Mouse (Mus musculus) MEL (cell line): ENCODE measurements around the gene Nkx2-2. TPM values are rescaled to one million over a fixed set of nuclear protein-coding genes. Genes with fewer than 3 reads are reported as not detected.

Source experiments
- DNase-seq: peaks from one replicate; pipeline ENCODE4 v3.0.0; 2011; ENCODE audit warnings: low read depth, low spot score
- H3K27ac ChIP-seq: 2 replicates; pipeline ENCODE4 v1.5.1; 2012; ENCODE audit warnings: low read depth, mild to moderate bottlenecking, control low read depth, low read length, moderate library complexity; ENCODE audit not compliant: control insufficient read depth
- H3K27me3 ChIP-seq, 2 experiments: fragments of 150-350 bp in 1 of 2; sonication (generic) in 1 of 2; 2 replicates each; pipeline ENCODE4 v1.6.1; 2012; ENCODE audit warnings: low read length in 2 of 2, mild to moderate bottlenecking in 2 of 2, improper control_type of control experiment in 1 of 2, moderate library complexity in 1 of 2; ENCODE audit not compliant: insufficient read depth in 2 of 2, control insufficient read depth in 1 of 2
- H3K36me3 ChIP-seq, 2 experiments: 2 replicates each; pipeline ENCODE4 v1.6.1; 2012 to 2014; ENCODE audit warnings: low read length in 2 of 2, improper control_type of control experiment in 1 of 2, inconsistent platforms in 1 of 2, mild to moderate bottlenecking in 1 of 2; ENCODE audit not compliant: insufficient read depth in 2 of 2, control insufficient read depth in 1 of 2
- H3K4me1 ChIP-seq, 2 experiments: fragments of 150-350 bp in 1 of 2; sonication (generic) in 1 of 2; 2 replicates each; pipeline ENCODE4 v1.6.1; 2012; ENCODE audit warnings: low read length in 2 of 2, improper control_type of control experiment in 1 of 2, mild to moderate bottlenecking in 1 of 2; ENCODE audit not compliant: insufficient read depth in 2 of 2, control insufficient read depth in 1 of 2
- H3K4me3 ChIP-seq, 2 experiments: fragments of 150-350 bp in 1 of 2; sonication (generic) in 1 of 2; 2 replicates each; pipeline ENCODE4 v1.5.1; 2012; ENCODE audit warnings: low read depth in 2 of 2, low read length in 2 of 2, mild to moderate bottlenecking in 2 of 2, moderate library complexity in 2 of 2, control low read depth in 1 of 2, improper control_type of control experiment in 1 of 2; ENCODE audit not compliant: control insufficient read depth in 1 of 2, insufficient read depth in 1 of 2
- H3K79me2 ChIP-seq: 2 replicates; pipeline ENCODE4 v1.6.1; 2012; ENCODE audit warnings: mild to moderate bottlenecking, low read length, moderate library complexity; ENCODE audit not compliant: control insufficient read depth, poor library complexity, insufficient read depth
- H3K9ac ChIP-seq: 2 replicates; pipeline ENCODE4 v1.6.1; 2012; ENCODE audit warnings: low read depth, mild to moderate bottlenecking, control low read depth, low read length, moderate library complexity; ENCODE audit not compliant: control insufficient read depth, poor library complexity, severe bottlenecking
- H3K9me3 ChIP-seq: fragments of 150-350 bp; sonication (generic); replicated peaks from 2 replicates; pipeline ENCODE4 v1.6.1; 2012; ENCODE audit warnings: mild to moderate bottlenecking, low read length, improper control_type of control experiment, moderate library complexity; ENCODE audit not compliant: insufficient read depth
- EP300 ChIP-seq, 2 experiments: IDR thresholded peaks; 2 replicates each; pipeline ENCODE4 v1.6.1; 2011; ENCODE audit warnings: improper control_type of control experiment in 2 of 2, low read length in 2 of 2, low read depth in 1 of 2, mild to moderate bottlenecking in 1 of 2
- GABPA ChIP-seq: IDR thresholded peaks from 2 replicates; pipeline ENCODE4 v1.6.1; 2012; ENCODE audit warnings: low read depth, mild to moderate bottlenecking, inconsistent platforms, low read length, improper control_type of control experiment, moderate library complexity
- GATA1 ChIP-seq: IDR thresholded peaks from 2 replicates; pipeline ENCODE4 v1.6.1; 2011; ENCODE audit warnings: low read depth, low read length, improper control_type of control experiment
- POLR2AphosphoS5 ChIP-seq: IDR thresholded peaks from 2 replicates; pipeline ENCODE4 v1.6.1; 2012; ENCODE audit warnings: low read depth, borderline replicate concordance, mild to moderate bottlenecking, inconsistent platforms, low read length, moderate library complexity, mixed read lengths
- TCF12 ChIP-seq: IDR thresholded peaks from 2 replicates; pipeline ENCODE4 v1.6.1; 2014; ENCODE audit warnings: low read depth, mild to moderate bottlenecking, inconsistent platforms, low read length, improper control_type of control experiment, moderate library complexity
- polyA plus RNA-seq, 2 experiments: library from polyadenylated mRNA; stranded (reverse) in 1 of 2; unstranded in 1 of 2; fragments of >175 nt in 1 of 2; fragments of >200 nt in 1 of 2; gene quantifications; 2 replicates each; pipeline versions ENCODE4 v1.2.1 to v1.2.4; 2012; ENCODE audit warnings: low replicate concordance in 2 of 2, low read depth in 1 of 2; ENCODE audit not compliant: insufficient read length in 2 of 2, insufficient read depth in 1 of 2, missing spikeins in 1 of 2
- total RNA-seq: library from RNA; depleted of rRNA; stranded (reverse); fragments of 300-350 nt; gene quantifications from 2 replicates; pipeline ENCODE4 v1.2.3, GENCODE M21; 2012; rRNA removed

Gene Nkx2-2
- total and polyA plus RNA-seq, 3 experiments, result not detected

DNA sequence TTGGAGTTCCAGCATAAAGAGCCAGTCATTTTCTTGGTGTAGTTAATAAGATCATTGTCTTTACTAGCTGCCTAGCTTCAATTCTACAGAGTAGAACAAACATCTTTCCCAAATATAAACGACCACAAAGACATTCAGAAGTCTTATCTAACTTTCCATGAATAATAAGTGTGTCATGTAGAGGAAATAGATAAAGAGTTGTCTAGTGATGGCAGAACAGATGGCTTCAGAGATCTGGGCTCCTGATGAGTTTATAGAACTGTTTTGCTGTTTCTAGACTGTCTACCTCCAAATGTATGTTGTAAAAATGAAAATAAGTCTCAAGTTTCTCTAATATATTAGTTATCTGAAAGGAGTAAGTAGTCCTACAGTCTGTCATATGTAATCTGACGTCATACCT, 41.5 kb downstream of the Nkx2-2 start:
- no peak for DNase-seq
- no peak overlapping the region for H3K9ac ChIP-seq
- TF ChIP-seq POLR2AphosphoS5 (no peak), TCF12 (peak; percentile 81), GATA1 (peak; percentile 58; the same call in 1 of the 2 replicates), EP300 (IDR thresholded peaks at IDR 0.05; ENCODE audit: low read depth in 1 of 2, low read length in 2 of 2) (peak; percentile 58 to 60; a peak in 2 of 4 replicates), GABPA (no peak)
- H3K79me2 ChIP-seq, result no peaks in the 10 kb centered on the region
- peaks cover 3 to 5% of the 10 kb centered on the region in 2 experiments; a peak in 3 of 4 replicates for H3K4me1 ChIP-seq
- no peaks in the 10 kb centered on the region for H3K9me3 ChIP-seq
- no peaks in the 10 kb centered on the region for H3K27me3 ChIP-seq
- H3K36me3 ChIP-seq, result peaks cover 0 to 13% of the 10 kb centered on the region in 2 experiments; a peak in 2 of 4 replicates
- H3K4me3 ChIP-seq, result no peak overlapping the region
- H3K27ac ChIP-seq, result 0 out of 2 replicates have a peak overlapping the region, but pooled peaks have one; percentile 15

Other genes with a start within 250 kb of the Nkx2-2 start
- gene Xrn2, start 181.2 kb downstream of the Nkx2-2 start, total RNA-seq, result 98.0 and 114 TPM in 2 replicates
- 100 to 1,000 TPM in 1 of 2 experiments, not detected in 1; 108 TPM for gene Xrn2, start 181.2 kb downstream of the Nkx2-2 start, polyA plus RNA-seq
- not detected in 2 replicates for gene Nkx2-4, start 108.8 kb downstream of the Nkx2-2 start, total RNA-seq
- gene Nkx2-4, start 108.8 kb downstream of the Nkx2-2 start, polyA plus RNA-seq, result not detected
- not detected in 2 replicates for gene Pax1, start 167.7 kb upstream of the Nkx2-2 start, total RNA-seq
- not detected for gene Pax1, start 167.7 kb upstream of the Nkx2-2 start, polyA plus RNA-seq